Mouse (Mus musculus) ovary, adult 18-20 months (tissue): ENCODE results near the gene A730071L15Rik.
A peak's percentile ranks its signal among the peaks of the same experiment; 100 is the strongest.

Experiments
- DNase-seq: peaks from one replicate; pipeline ENCODE4 v3.0.0; 2022; ENCODE audit warnings: low spot score, mixed read lengths

Gene A730071L15Rik

GRCm38 (mm10) chr11:6199410-6200086, at the start of gene A730071L15Rik:
TSS of gene A730071L15Rik (plus strand) at chr11:6200029.
- DNase-seq = peak; percentile 6

- no peak for DNase-seq
Observed at GRCm38 (mm10) chr11:6152864-6153263, 47.0 kb upstream of the A730071L15Rik start.

GRCm38 (mm10) chr11:6154211-6154701, 45.6 kb upstream of the A730071L15Rik start:
- DNase-seq = peak; percentile 16

GRCm38 (mm10) chr11:6156651-6157050, 43.2 kb upstream of the A730071L15Rik start:
- no peak for DNase-seq

- no peak for DNase-seq
Observed at GRCm38 (mm10) chr11:6157119-6157518, 42.7 kb upstream of the A730071L15Rik start.

GRCm38 (mm10) chr11:6158515-6158914, 41.3 kb upstream of the A730071L15Rik start:
- DNase-seq = no peak

- DNase-seq = no peak
Observed at GRCm38 (mm10) chr11:6159704-6160275, 40.0 kb upstream of the A730071L15Rik start.

GRCm38 (mm10) chr11:6160663-6161271, 39.1 kb upstream of the A730071L15Rik start:
- no peak for DNase-seq

- no peak for DNase-seq
Observed at GRCm38 (mm10) chr11:6161549-6161948, 38.3 kb upstream of the A730071L15Rik start.

- DNase-seq = no peak
Observed at GRCm38 (mm10) chr11:6163062-6163461, 36.8 kb upstream of the A730071L15Rik start.

- no peak for DNase-seq
Observed at GRCm38 (mm10) chr11:6163706-6164105, 36.1 kb upstream of the A730071L15Rik start.

GRCm38 (mm10) chr11:6164781-6165180, 35.0 kb upstream of the A730071L15Rik start:
- no peak for DNase-seq

GRCm38 (mm10) chr11:6165391-6166081, 34.3 kb upstream of the A730071L15Rik start:
- DNase-seq = no peak

- DNase-seq = no peak
Observed at GRCm38 (mm10) chr11:6166351-6166750, 33.5 kb upstream of the A730071L15Rik start.

GRCm38 (mm10) chr11:6169041-6169663, 30.7 kb upstream of the A730071L15Rik start:
- DNase-seq = no peak

GRCm38 (mm10) chr11:6174719-6175118, 25.1 kb upstream of the A730071L15Rik start:
- peak; percentile 24 for DNase-seq

- no peak for DNase-seq
Observed at GRCm38 (mm10) chr11:6175506-6175905, 24.3 kb upstream of the A730071L15Rik start.

- DNase-seq = no peak
Observed at GRCm38 (mm10) chr11:6177781-6178420, 21.9 kb upstream of the A730071L15Rik start.

- DNase-seq = no peak
Observed at GRCm38 (mm10) chr11:6178673-6179166, 21.1 kb upstream of the A730071L15Rik start.

GRCm38 (mm10) chr11:6179194-6179593, 20.6 kb upstream of the A730071L15Rik start:
- no peak for DNase-seq

- DNase-seq = no peak
Observed at GRCm38 (mm10) chr11:6180811-6181399, 18.9 kb upstream of the A730071L15Rik start.
